9 mouse cellular contexts compared by ENCODE assay signal in the genomic region with DNA sequence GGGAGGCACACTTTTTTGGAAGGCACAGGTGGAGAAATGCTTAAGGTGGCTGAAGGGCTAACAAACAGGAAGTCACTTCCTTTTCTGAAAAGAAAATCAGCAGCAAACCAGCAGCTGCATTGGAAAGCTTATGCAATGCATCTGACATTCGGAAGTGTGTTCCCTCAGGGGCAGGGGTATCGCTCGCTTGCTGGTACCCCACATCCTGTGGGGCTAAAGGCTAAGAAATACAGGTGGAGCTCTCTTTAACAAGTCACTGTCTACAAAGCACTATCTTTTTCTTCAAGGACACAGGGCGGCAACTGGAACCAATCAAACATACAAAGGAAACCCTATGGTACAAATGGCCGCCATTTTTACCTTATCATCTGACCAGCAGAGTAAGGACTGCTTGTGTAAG. TPM values are rescaled to one million over a fixed set of nuclear protein-coding genes. Genes with fewer than 3 reads are reported as not detected.
DNase-seq lines count a peak whose midpoint lies in the region; ATAC-seq lines count a peak whose summit lies in the region.
"Had no signal": no experiment of that assay in that cellular context is flagged by ENCODE, and none has a peak within 500 bp of the region (broad histone marks: within the 10 kb centered on the region; RNA-seq: fewer than 3 reads in every experiment).

No protein-coding gene starts in this region.

- no peak overlapping the region for H3K9ac ChIP-seq in kidney, embryonic 15.5 days
- no peak overlapping the region for H3K9ac ChIP-seq in stomach, embryonic 14.5 days (replicated peaks; ENCODE audit: low read depth, low read length)

- H3K4me3 ChIP-seq in kidney, embryonic 15.5 days (replicated peaks) = peak overlapping the region; percentile 31; the same call in 1 of the 2 replicates
- H3K4me3 ChIP-seq in stomach, embryonic 14.5 days (ENCODE audit: low read depth, low read length) = no peak overlapping the region

- H3K9me3 ChIP-seq in kidney, embryonic 15.5 days (replicated peaks) = no peaks in the 10 kb centered on the region
- H3K9me3 ChIP-seq in stomach, embryonic 14.5 days (ENCODE audit: control insufficient read depth, low read depth, low read length) = no peaks in the 10 kb centered on the region

- no peak for ATAC-seq in kidney, embryonic 15.5 days (replicated peaks; ENCODE audit: low FRiP score)
- ATAC-seq in stomach, embryonic 14.5 days (ENCODE audit: insufficient number of reproducible peaks, insufficient read depth, low FRiP score, low read depth) = no peak

- 90% methylated on average over 5 of the region's 5 CpGs for WGBS in kidney, embryonic 15.5 days
- 80% methylated on average over 5 of the region's 5 CpGs for WGBS in stomach, embryonic 14.5 days

- H3K4me2 ChIP-seq in kidney, embryonic 15.5 days = peak overlapping the region; percentile 86
- H3K4me2 ChIP-seq in stomach, embryonic 14.5 days (replicated peaks; ENCODE audit: low read depth, low read length) = 0 out of 2 replicates have a peak overlapping the region, but pooled peaks have one; percentile 42

- H3K27ac ChIP-seq in kidney, embryonic 15.5 days = no peak overlapping the region
- no peak overlapping the region for H3K27ac ChIP-seq in stomach, embryonic 14.5 days (ENCODE audit: low read length)

- no peak for DNase-seq in kidney, postnatal 10 days
- DNase-seq in ES-CJ7 (ENCODE audit: low read depth, low spot score) = peak; percentile 51
- peak; percentile 32 for DNase-seq in induced T-regulatory cell, adult 2 months (ENCODE audit: low read depth)
- no peak for DNase-seq in layer of hippocampus, adult 18-20 months (ENCODE audit: low spot score in 2 of 2)
- no peak for DNase-seq in c-Kit-positive CD71-positive TER-119-positive erythroid progenitor cells, embryonic 14.5 days (ENCODE audit: low spot score)
- DNase-seq in yolk sac, embryonic 10.5 days (ENCODE audit: low spot score) = no peak
- DNase-seq: cerebellum, postnatal 10 days had no signal

- H3K36me3 ChIP-seq in kidney, embryonic 15.5 days = peaks cover 31% of the 10 kb centered on the region
- H3K36me3 ChIP-seq in stomach, embryonic 14.5 days (ENCODE audit: control insufficient read depth, insufficient read depth, low read length) = peaks cover 11% of the 10 kb centered on the region; the same call in 1 of the 2 replicates

- peaks cover 34% of the 10 kb centered on the region for H3K27me3 ChIP-seq in kidney, embryonic 15.5 days
- H3K27me3 ChIP-seq in stomach, embryonic 14.5 days (ENCODE audit: control insufficient read depth, insufficient read depth, low read length) = 0 out of 2 replicates have a peak, but pooled peaks cover 5% of the 10 kb centered on the region

- peaks cover 17% of the 10 kb centered on the region for H3K4me1 ChIP-seq in kidney, embryonic 15.5 days
- H3K4me1 ChIP-seq in stomach, embryonic 14.5 days (ENCODE audit: control insufficient read depth, insufficient read depth, low read length) = peaks cover 9% of the 10 kb centered on the region; the same call in 1 of the 2 replicates

RNA-seq across cellular contexts. Expression of a gene that starts 4.4 kb away (rescaled TPM):
- 163 and 179 TPM in 2 replicates for polyA plus RNA-seq in kidney, embryonic 15.5 days (2015; fragmentation: Nextera tagmentation; extraction: Ambion mirVana)
- polyA plus RNA-seq in stomach, embryonic 14.5 days (2014; fragmentation: Nextera tagmentation; extraction: Ambion mirVana) = 76.9 and 93.2 TPM in 2 replicates
- 1,000 to 10,000 TPM; 1,935 to 2,007 TPM for total RNA-seq in layer of hippocampus, adult 18-20 months (2021)

Comparison
In these comparisons a context has a peak if more than half of its experiments do, and no peak if none do; other contexts are left out.
1. DNase-seq: peak in ES-CJ7 (single experiment) and induced T-regulatory cell, adult 2 months (single experiment); none in kidney, postnatal 10 days (single experiment), layer of hippocampus, adult 18-20 months (0 of 2), c-Kit-positive CD71-positive TER-119-positive erythroid progenitor cells, embryonic 14.5 days (single experiment) and yolk sac, embryonic 10.5 days (single experiment).